Mouse (Mus musculus): ENCODE measurements around the gene Tarm1.

Tarm1 gene

DNA sequence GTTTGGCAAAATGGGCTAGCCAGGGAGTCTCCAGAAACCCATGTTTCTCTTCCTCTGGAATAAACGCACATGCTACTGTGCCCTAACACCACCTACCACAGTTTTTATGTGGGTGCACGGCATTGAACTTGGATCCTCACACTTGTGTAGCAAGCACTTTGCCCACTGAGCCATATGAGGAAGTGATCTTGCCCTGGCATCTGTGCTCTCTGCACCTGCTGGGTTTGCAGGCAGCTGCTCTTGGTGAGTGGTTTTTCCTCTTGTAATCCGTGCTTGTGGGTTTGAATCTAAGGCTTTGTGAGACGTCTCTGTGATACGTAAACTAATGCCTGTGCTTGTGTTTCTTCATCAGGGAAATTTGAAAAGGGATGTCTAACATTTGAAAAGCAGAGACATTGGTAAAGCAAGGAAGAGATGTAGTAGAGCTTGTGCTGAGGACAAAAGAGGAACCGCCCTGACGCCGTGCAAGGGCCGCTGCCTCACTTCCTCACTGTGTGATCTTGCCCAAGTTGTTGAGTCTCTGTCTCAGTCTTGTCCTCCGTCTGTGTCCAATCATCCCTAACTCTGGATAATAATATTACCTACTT lies 59.9 kb downstream of the Tarm1 start:
- in situ Hi-C loops (cut with MboI, MseI): loop anchor here (5.0 to 10.0 kb wide), 2 partner anchors 150 to 218 kb away; no protein-coding TSS in a partner anchor

- in situ Hi-C loops (cut with MboI, MseI): loop anchor here (5.0 to 10.0 kb wide), 2 partner anchors 152 to 216 kb away; no protein-coding TSS in a partner anchor
Observed at GRCm38 (mm10) chr7:3440526-3440925, 61.9 kb downstream of the Tarm1 start.

DNA sequence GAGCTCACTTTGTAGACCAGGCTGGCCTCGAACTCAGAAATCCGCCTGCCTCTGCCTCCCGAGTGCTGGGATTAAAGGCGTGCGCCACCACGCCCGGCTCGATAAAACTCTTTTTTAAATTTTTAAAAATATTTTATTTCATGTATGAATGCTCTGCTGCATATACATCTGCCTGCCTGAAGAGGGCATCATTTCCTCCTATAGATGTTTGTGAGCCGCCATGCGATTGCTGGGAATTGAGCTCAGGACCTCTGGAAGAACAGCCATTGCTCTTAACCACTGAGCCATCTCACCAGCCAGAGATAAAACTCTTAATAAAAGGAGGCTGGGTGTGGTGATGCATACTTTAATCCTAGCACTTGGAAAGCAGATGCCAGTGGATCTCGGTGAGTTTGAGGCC lies 62.4 kb downstream of the Tarm1 start:
- in situ Hi-C loops (cut with MboI, MseI): loop anchor here (5.0 to 10.0 kb wide), 2 partner anchors 152 to 215 kb away; no protein-coding TSS in a partner anchor

GRCm38 (mm10) chr7:3437941-3438340 lies 64.5 kb downstream of the Tarm1 start:
- in situ Hi-C loops (cut with MboI, MseI): no loop called here
